Mouse (Mus musculus): ENCODE measurements around the gene Gm12248.

DNA sequence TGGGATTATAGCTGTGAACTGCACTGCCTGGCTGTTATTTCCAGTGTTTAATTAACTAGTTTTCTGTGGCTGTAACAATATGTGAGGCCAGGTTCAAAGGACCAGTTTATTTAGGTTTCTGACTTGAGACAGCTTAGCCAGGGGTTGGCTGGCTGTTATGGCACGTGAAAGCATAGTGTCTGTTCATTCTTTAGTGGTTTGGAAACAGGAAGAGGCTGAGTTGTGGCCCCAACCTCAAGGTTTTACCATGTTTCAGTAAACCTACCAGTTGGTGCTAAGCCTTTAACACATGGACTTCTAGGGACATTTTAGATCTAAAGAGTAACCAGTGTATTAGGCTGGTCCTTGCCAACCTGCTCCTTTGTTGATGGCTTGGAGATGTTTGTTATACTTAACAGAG, 23.6 kb upstream of the Gm12248 start:
- TF ChIP-seq CTCF (IDR thresholded peaks at IDR 0.05; ENCODE audit: low read depth, low read length) (no peak), POLR2A (IDR thresholded peaks at IDR 0.05; ENCODE audit: extremely low read depth, insufficient read depth, low read length) (no peak)
